Mouse (Mus musculus): ENCODE measurements around the gene Arhgap27.

GRCm38 (mm10) chr11:103344494-103345332, 18.8 kb downstream of the Arhgap27 start:
- TF ChIP-seq EP300 (optimal IDR thresholded peaks at IDR 0.05) (no peak), CTCF (IDR thresholded peaks at IDR 0.05; ENCODE audit: low read depth) (no peak)

Measured in stomach, postnatal 0 days (tissue).